Mouse (Mus musculus) embryonic facial prominence, embryonic 15.5 days (tissue): ENCODE results near the gene Bicd2. TPM values are rescaled to one million over a fixed set of nuclear protein-coding genes. Genes with fewer than 3 reads are reported as not detected.

Experiments
- ATAC-seq: fragments of 200-750 bp; cut with Nextera tagmentation; 2 replicates; pipeline ENCODE4 v1.8.0; 2017; ENCODE audit warnings: low read depth, moderate TSS enrichment; ENCODE audit not compliant: insufficient number of reproducible peaks, low FRiP score, low TSS enrichment
- H3K27ac ChIP-seq: fragments of 300-500 bp; sonication (generic); replicated peaks from 2 replicates; pipeline ENCODE4 v1.5.1; 2015; ENCODE audit warnings: mild to moderate bottlenecking, inconsistent platforms
- H3K27me3 ChIP-seq: fragments of 300-500 bp; sonication (generic); 2 replicates; pipeline ENCODE4 v1.6.1; 2015; ENCODE audit warnings: inconsistent platforms
- H3K36me3 ChIP-seq: fragments of 300-500 bp; sonication (generic); 2 replicates; pipeline ENCODE4 v1.6.1; 2015; ENCODE audit warnings: mild to moderate bottlenecking, inconsistent platforms
- H3K4me1 ChIP-seq: fragments of 300-500 bp; sonication (generic); 2 replicates; pipeline ENCODE4 v1.6.1; 2015; ENCODE audit warnings: inconsistent platforms
- H3K4me2 ChIP-seq: fragments of 300-500 bp; sonication (generic); replicated peaks from 2 replicates; pipeline ENCODE4 v1.6.1; 2015; ENCODE audit warnings: mild to moderate bottlenecking, inconsistent platforms
- H3K4me3 ChIP-seq: fragments of 300-500 bp; sonication (generic); replicated peaks from 2 replicates; pipeline ENCODE4 v1.5.1; 2015; ENCODE audit warnings: mild to moderate bottlenecking, inconsistent platforms
- H3K9ac ChIP-seq: fragments of 300-500 bp; sonication (generic); 2 replicates; pipeline ENCODE4 v1.6.1; 2015; ENCODE audit warnings: inconsistent platforms
- H3K9me3 ChIP-seq: fragments of 300-500 bp; sonication (generic); replicated peaks from 2 replicates; pipeline ENCODE4 v1.6.1; 2016; ENCODE audit warnings: inconsistent platforms
- WGBS: fragments of 180-500 bp; shearing (Covaris S2); methylation state at CpG from one replicate; pipeline ENCODE4 v1.1.7; 2015; 5-methylcytosine and 5-hydroxymethylcytosine counted together
- polyA plus RNA-seq: library from polyadenylated mRNA; unstranded; fragments of >200 nt; fragmentation: Nextera tagmentation; extraction: Ambion mirVana; gene quantifications from 2 replicates; pipeline ENCODE4 v1.2.1, GENCODE M21; 2015

Gene Bicd2
- polyA plus RNA-seq, 1 experiment from 2014 or later = 36.0 TPM

DNA sequence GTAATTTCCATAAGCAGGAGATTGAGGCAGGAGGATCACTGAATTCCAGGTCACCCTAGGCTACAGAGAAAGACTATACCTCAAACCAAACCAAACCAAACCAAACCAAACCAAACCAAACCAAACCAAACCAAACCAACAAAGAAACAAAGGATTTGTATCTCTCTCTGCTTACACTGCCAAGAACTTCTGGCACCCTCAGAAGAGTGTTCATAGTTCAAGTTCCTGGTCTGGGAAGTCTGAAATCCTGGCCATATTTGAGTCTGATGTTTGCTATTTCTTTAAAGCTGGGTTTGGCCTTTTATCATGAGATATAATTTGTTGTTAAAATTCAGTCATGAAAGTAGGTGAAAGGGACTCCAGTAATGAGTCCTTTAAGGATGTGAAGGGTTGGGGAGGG is 66.4 kb downstream of the Bicd2 start:
- H3K9me3 ChIP-seq = no peaks in the 10 kb centered on the region
- no peak overlapping the region for H3K4me2 ChIP-seq
- ATAC-seq = no peak
- no peak overlapping the region for H3K9ac ChIP-seq
- H3K27ac ChIP-seq = no peak overlapping the region
- H3K4me3 ChIP-seq = no peak overlapping the region
- H3K36me3 ChIP-seq = no peaks in the 10 kb centered on the region
- no peaks in the 10 kb centered on the region for H3K27me3 ChIP-seq
- no peaks in the 10 kb centered on the region for H3K4me1 ChIP-seq

DNA sequence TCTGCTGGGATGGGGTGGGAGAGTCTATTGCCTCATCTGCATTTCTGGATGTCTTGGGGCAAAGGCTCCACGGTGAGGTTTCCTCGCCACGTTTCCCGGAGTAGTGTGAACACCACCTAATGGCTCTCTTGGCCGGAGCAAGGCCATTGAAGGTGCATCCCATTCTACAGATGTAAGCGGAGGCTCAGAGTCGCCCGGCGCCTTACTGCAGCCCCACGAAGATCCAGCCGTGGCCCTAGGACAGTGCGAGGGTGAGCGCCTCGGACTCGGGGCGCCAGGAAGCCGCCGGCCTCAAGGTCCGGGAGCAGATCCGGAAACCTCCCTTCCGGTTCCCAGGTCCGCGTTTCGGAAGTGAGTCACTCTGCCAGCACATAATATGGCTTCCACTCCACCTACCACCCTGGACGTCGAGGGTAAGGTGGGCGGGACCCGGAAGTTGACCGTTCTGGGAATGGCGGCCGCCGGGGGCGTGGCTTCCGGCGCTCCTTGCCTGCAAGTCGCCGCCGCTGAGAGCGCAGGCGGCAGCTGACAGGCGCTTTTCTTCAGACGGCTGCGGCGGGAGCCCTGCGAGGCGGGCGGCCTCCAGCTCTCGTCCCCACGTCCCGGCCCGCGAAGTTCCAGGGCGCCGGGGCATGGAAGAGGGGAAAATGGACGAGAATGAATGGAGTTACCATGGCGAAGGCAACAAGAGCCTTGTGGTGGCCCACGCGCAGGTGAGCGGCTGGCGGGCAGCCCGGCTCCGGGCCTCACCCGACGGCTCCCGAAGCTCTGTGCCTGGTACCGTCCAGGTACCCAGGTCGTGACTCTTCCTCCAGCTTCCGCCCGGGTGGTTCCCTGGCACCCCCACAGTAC is 79.6 kb downstream of the Bicd2 start, which contains the start of gene Ippk:
Gene Ippk, plus strand, starts transcription at position 496 of the 852 bp plus-strand sequence.
- Histone ChIP-seq H3K9ac (peak within 1 kb of the TSS; percentile 84), H3K27ac (peak within 1 kb of the TSS; percentile 87), H3K4me2 (peak within 1 kb of the TSS; percentile 89), H3K9me3 (no peaks in the 10 kb centered on the region), H3K4me3 (peak within 1 kb of the TSS; percentile 95), H3K27me3 (no peaks in the 10 kb centered on the region), H3K36me3 (0 out of 2 replicates have a peak, but pooled peaks cover 3% of the 10 kb centered on the region), H3K4me1 (peaks cover 18% of the 10 kb centered on the region)
- peak; percentile 98 for ATAC-seq
- WGBS = under 1% methylated on average over 68 of the region's 69 CpGs

GRCm38 (mm10) chr13:49421606-49421917 is 80.2 kb downstream of the Bicd2 start:
- ATAC-seq = peak; percentile 23
- H3K9ac ChIP-seq = peak overlapping the region; percentile 84
- no peaks in the 10 kb centered on the region for H3K27me3 ChIP-seq
- H3K36me3 ChIP-seq = 0 out of 2 replicates have a peak, but pooled peaks cover 3% of the 10 kb centered on the region
- H3K9me3 ChIP-seq = no peaks in the 10 kb centered on the region
- H3K4me1 ChIP-seq = peaks cover 18% of the 10 kb centered on the region
- H3K27ac ChIP-seq = peak overlapping the region; percentile 86
- peak overlapping the region; percentile 95 for H3K4me3 ChIP-seq
- peak overlapping the region; percentile 89 for H3K4me2 ChIP-seq
- WGBS = under 1% methylated on average over 15 of the region's 15 CpGs

DNA sequence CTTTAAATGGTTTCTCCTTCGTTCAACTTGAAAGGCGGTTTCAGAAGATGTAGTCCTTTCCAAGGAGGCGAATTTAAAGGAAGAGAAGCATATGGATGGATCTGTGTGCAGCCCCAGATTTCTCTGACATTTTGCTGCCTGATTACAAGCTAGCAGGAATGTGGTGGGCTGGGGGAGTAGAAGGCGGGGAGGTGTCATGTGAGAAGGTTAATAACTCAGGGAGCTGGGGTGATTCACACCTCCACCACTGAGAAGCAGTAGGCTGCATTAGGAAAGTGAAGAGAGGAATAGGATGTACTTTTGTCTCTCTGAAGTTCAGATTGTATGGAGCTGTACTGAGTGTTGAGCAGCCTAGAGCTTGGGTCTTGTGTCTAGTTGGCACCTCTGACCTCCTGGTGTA is 80.6 kb downstream of the Bicd2 start:
- no peak for ATAC-seq
- Histone ChIP-seq H3K9me3 (no peaks in the 10 kb centered on the region), H3K9ac (peak overlapping the region; percentile 84), H3K27me3 (no peaks in the 10 kb centered on the region), H3K4me1 (peaks cover 18% of the 10 kb centered on the region), H3K4me3 (peak overlapping the region; percentile 95), H3K4me2 (peak overlapping the region; percentile 89), H3K36me3 (0 out of 2 replicates have a peak, but pooled peaks cover 3% of the 10 kb centered on the region), H3K27ac (no peak overlapping the region)
- WGBS = 19% methylated on average over 4 of the region's 4 CpGs

DNA sequence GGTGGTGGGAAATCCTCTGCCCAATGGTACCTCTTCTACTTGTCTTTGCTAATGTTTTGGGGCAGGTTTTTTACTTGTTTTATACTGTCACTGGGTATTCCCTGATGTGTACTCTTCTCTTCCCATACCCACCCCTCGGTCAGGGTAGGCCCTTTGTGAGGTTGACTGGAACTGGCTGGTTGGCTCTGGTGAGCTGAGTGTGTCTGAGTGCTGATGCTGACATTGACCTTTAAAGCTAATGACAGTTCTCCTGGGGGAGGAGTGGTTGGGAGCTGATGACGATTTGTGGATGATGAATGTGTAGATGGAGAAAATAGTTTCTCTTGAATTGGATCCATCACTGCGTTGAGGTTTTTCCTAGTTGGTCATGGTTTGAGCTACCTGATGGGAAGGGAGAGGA is 85.4 kb downstream of the Bicd2 start:
- Histone ChIP-seq H3K4me3 (no peak overlapping the region), H3K36me3 (0 out of 2 replicates have a peak, but pooled peaks cover 3% of the 10 kb centered on the region), H3K9ac (no peak overlapping the region), H3K4me2 (no peak overlapping the region), H3K27me3 (no peaks in the 10 kb centered on the region), H3K27ac (no peak overlapping the region), H3K4me1 (peaks cover 17% of the 10 kb centered on the region), H3K9me3 (no peaks in the 10 kb centered on the region)
- 86% methylated on average over 3 of the region's 3 CpGs for WGBS
- no peak for ATAC-seq

DNA sequence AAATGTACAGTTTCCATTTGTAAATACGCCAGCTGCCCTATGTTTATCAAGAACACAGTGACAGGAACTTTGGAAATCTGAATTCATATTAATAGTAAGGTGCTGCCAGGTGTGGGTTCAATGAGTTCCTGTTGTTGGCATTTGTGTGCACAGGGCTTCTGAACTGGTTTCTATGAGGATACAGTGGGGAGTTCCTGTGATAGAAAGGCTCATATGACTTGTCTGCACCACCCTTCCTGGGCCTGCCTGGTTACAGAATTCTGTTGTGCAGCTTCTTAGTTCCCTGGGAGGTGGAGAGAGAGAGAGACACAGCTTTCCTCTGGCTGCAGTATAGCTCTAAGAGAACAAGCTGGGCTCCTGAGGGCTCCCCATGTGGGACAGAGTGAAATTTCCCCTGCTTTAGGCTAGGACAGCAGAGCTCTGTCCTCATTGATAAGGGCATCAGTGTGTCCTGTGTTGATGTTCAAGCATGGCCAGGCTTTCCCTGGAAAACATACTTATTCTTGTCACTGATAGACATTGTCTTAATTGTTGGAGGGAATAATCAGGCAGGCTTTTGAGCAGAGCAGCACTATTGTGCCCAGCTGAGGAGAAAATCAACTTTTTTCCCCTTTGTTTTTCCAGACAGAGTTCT is 86.8 kb downstream of the Bicd2 start:
- Histone ChIP-seq H3K27ac (no peak overlapping the region), H3K9ac (no peak overlapping the region), H3K36me3 (no peaks in the 10 kb centered on the region; the same call in 1 of the 2 replicates), H3K4me2 (no peak overlapping the region), H3K4me1 (peaks cover 3% of the 10 kb centered on the region; the same call in 1 of the 2 replicates), H3K9me3 (no peaks in the 10 kb centered on the region), H3K4me3 (no peak overlapping the region), H3K27me3 (no peaks in the 10 kb centered on the region)
- ATAC-seq = no peak
- WGBS = 88% methylated on average over 1 of the region's 1 CpGs

GRCm38 (mm10) chr13:49430529-49430928 is 89.1 kb downstream of the Bicd2 start:
- Histone ChIP-seq H3K9ac (no peak overlapping the region), H3K4me2 (no peak overlapping the region), H3K27me3 (no peaks in the 10 kb centered on the region), H3K4me3 (no peak overlapping the region), H3K4me1 (0 out of 2 replicates have a peak, but pooled peaks cover 2% of the 10 kb centered on the region), H3K9me3 (no peaks in the 10 kb centered on the region), H3K36me3 (peaks cover 14% of the 10 kb centered on the region), H3K27ac (no peak overlapping the region)
- ATAC-seq = no peak
- 65% methylated on average over 4 of the region's 4 CpGs for WGBS

- H3K27ac ChIP-seq = no peak overlapping the region
- H3K4me1 ChIP-seq = no peaks in the 10 kb centered on the region
- H3K4me2 ChIP-seq = no peak overlapping the region
- peaks cover 34% of the 10 kb centered on the region for H3K36me3 ChIP-seq
- 90% methylated on average over 2 of the region's 2 CpGs for WGBS
- no peak for ATAC-seq
- no peaks in the 10 kb centered on the region for H3K9me3 ChIP-seq
- no peak overlapping the region for H3K9ac ChIP-seq
- H3K27me3 ChIP-seq = no peaks in the 10 kb centered on the region
- H3K4me3 ChIP-seq = no peak overlapping the region
Observed at GRCm38 (mm10) chr13:49433268-49434029, 92.1 kb downstream of the Bicd2 start.

GRCm38 (mm10) chr13:49435745-49436144 is 94.4 kb downstream of the Bicd2 start:
- Histone ChIP-seq H3K27ac (no peak overlapping the region), H3K27me3 (no peaks in the 10 kb centered on the region), H3K4me2 (no peak overlapping the region), H3K4me1 (no peaks in the 10 kb centered on the region), H3K9me3 (no peaks in the 10 kb centered on the region), H3K4me3 (no peak overlapping the region), H3K36me3 (peaks cover 36% of the 10 kb centered on the region), H3K9ac (no peak overlapping the region)
- no peak for ATAC-seq
- WGBS = 83% methylated on average over 1 of the region's 1 CpGs

DNA sequence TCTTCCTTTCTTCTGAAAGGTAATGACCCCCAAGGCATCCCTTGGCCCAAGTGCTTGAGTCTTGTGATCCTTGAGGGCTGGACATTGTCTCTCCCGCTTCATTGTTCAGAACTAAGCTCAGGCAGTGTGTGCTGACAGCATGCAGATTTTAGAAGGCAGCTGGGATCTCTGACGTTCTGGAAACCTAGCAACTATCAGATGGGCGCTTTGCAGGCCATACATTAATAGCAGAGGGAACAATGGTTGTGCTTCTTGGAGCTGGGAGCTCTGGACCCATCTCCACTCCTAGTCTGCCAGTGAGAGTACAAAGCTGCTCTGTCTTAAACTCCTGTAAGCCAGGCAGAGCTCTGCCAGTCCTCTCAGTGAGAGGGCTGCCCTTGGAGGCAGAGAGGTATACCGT is 94.8 kb downstream of the Bicd2 start:
- Histone ChIP-seq H3K4me3 (no peak overlapping the region), H3K36me3 (peaks cover 36% of the 10 kb centered on the region), H3K27ac (no peak overlapping the region), H3K4me2 (no peak overlapping the region), H3K9ac (no peak overlapping the region), H3K27me3 (no peaks in the 10 kb centered on the region), H3K4me1 (no peaks in the 10 kb centered on the region), H3K9me3 (no peaks in the 10 kb centered on the region)
- 79% methylated on average over 4 of the region's 4 CpGs for WGBS
- ATAC-seq = no peak
